Mouse (Mus musculus): ENCODE results near the gene Pla1a.

GRCm38 (mm10) chr16:38353642-38354041, 79.3 kb downstream of the Pla1a start:
- TF ChIP-seq EP300 (IDR thresholded peaks at IDR 0.05; ENCODE audit: low read depth), result no peak
- no peak for TF ChIP-seq CTCF (IDR thresholded peaks at IDR 0.05; ENCODE audit: low read depth)
